In the genomic region with DNA sequence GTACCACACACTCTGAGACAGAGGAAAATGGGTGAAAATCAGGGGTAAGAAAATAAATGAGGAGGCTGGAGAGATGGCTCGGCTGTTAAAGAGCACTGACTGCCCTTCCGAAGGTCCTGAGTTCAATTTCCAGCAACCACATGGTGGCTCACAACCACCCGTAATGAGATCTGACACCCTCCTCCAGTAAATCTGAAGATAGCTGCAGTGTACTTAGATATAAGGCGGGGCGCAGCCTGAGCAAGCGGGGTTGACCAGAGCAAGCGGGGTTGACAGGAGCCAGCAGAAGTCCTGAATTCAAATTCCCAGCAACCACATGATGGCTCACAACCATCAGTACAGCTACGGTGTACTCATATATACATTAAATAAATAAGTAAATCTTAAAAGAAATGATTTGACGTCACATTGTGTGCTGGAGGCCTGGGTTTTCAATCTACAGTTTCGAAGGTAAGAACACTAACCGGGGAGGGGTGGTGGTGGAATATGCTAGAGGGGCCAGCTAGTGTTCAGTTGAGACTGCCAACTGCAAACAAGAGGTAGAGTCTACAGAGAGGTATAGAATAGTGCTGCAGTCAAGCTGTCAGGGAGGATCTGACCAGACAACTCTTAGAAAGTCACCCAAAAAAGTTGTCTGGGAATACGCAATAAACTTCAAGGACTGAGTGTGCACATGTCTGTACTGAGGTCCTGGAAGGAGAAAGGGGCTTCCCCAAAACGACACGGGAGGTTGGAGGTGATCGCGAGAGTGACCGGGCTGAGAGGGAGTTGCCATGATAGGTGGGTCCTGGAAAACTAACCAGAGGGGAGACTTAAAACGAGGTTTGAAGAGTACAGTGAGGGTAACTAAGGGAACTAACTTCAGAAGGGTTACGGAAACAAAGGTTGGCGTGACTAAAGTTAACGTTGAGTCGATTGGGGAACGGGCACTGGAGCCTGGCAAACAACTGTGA, we compare ENCODE assay signal across 8 mouse cellular contexts. TPM values are rescaled to one million over a fixed set of nuclear protein-coding genes. Genes with fewer than 3 reads are reported as not detected.
DNase-seq lines count a peak whose midpoint lies in the region; ATAC-seq and TF ChIP-seq lines count a peak whose summit lies in the region.

No protein-coding gene starts in this region.

- 0 out of 2 replicates have a peak, but pooled peaks cover 6% of the 10 kb centered on the region for H3K4me1 ChIP-seq in neural tube, embryonic 11.5 days (ENCODE audit: control insufficient read depth, insufficient read depth, low read length)
- 0 out of 2 replicates have a peak, but pooled peaks cover 3% of the 10 kb centered on the region for H3K4me1 ChIP-seq in lung, postnatal 0 days (ENCODE audit: insufficient read depth, low read depth, low read length)

- no peak for TF ChIP-seq CTCF in lung, postnatal 0 days (IDR thresholded peaks at IDR 0.05)

- H3K9ac ChIP-seq in neural tube, embryonic 11.5 days (ENCODE audit: low read length), result peak overlapping the region; percentile 77
- peak overlapping the region; percentile 77 for H3K9ac ChIP-seq in lung, postnatal 0 days (replicated peaks; ENCODE audit: low read depth)

- peak overlapping the region; percentile 61 for H3K4me2 ChIP-seq in neural tube, embryonic 11.5 days (ENCODE audit: low read depth)
- H3K4me2 ChIP-seq in lung, postnatal 0 days (replicated peaks; ENCODE audit: low read depth, low read length), result peak overlapping the region; percentile 78

- H3K4me3 ChIP-seq in neural tube, embryonic 11.5 days (ENCODE audit: low read depth, low read length), result peak overlapping the region; percentile 70
- peak overlapping the region; percentile 80 for H3K4me3 ChIP-seq in lung, postnatal 0 days (ENCODE audit: low read depth, low read length)

- H3K27me3 ChIP-seq in neural tube, embryonic 11.5 days (ENCODE audit: control insufficient read depth, insufficient read depth, low read length), result no peaks in the 10 kb centered on the region
- no peaks in the 10 kb centered on the region for H3K27me3 ChIP-seq in lung, postnatal 0 days (replicated peaks; ENCODE audit: insufficient read depth, low read length)

- no peak overlapping the region for H3K27ac ChIP-seq in neural tube, embryonic 11.5 days (ENCODE audit: low read depth, low read length)
- peak overlapping the region; percentile 75 for H3K27ac ChIP-seq in lung, postnatal 0 days (ENCODE audit: low read length)

- WGBS in neural tube, embryonic 11.5 days, result 39% methylated on average over 23 of the region's 23 CpGs
- whole genome bisulfite sequencing in lung, postnatal 0 days, result 30% methylated on average over 23 of the region's 23 CpGs

- peak; percentile 60 for DNase-seq in neural tube, embryonic 11.5 days (ENCODE audit: low spot score)
- no peak for DNase-seq in neural tube, embryonic 10.5 days (ENCODE audit: extremely low spot score, low spot score)
- DNase-seq in c-Kit-positive CD71-positive TER-119-positive erythroid progenitor cells, embryonic 14.5 days (ENCODE audit: low spot score), result peak; percentile 59
- DNase-seq in lung, postnatal 0 days (ENCODE audit: low spot score), result peak; percentile 89
- peak; percentile 58 for DNase-seq in yolk sac, embryonic 10.5 days (ENCODE audit: low spot score)
- no peak for DNase-seq in ovary, postnatal 10 days (ENCODE audit: low spot score)
- DNase-seq in gastrocnemius, postnatal 10 days, result no peak

- peaks cover 15% of the 10 kb centered on the region for H3K36me3 ChIP-seq in neural tube, embryonic 11.5 days (ENCODE audit: control insufficient read depth, insufficient read depth, low read length)
- H3K36me3 ChIP-seq in lung, postnatal 0 days (ENCODE audit: insufficient read depth, low read length), result peaks cover 13% of the 10 kb centered on the region; the same call in 1 of the 2 replicates

- H3K9me3 ChIP-seq in neural tube, embryonic 11.5 days (ENCODE audit: control insufficient read depth, low read length), result no peaks in the 10 kb centered on the region
- H3K9me3 ChIP-seq in lung, postnatal 0 days (ENCODE audit: low read length), result no peaks in the 10 kb centered on the region

- TF ChIP-seq EP300 in lung, postnatal 0 days (IDR thresholded peaks at IDR 0.05), result no peak

- ATAC-seq in neural tube, embryonic 11.5 days (ENCODE audit: insufficient read depth, low FRiP score, low TSS enrichment), result peak; percentile 60
- peak; percentile 10 to 61 for ATAC-seq in hematopoietic stem cell, adult 5-6 weeks (replicated peaks in 1 of 2; ENCODE audit: insufficient read depth in 1 of 2, low FRiP score in 2 of 2, low TSS enrichment in 1 of 2, low read depth in 1 of 2, poor library complexity in 2 of 2, severe bottlenecking in 2 of 2)
- peak; percentile 67 for ATAC-seq in lung, postnatal 0 days

RNA-seq across cellular contexts. Expression of gene Mars, which starts 0.8 kb away (rescaled TPM):
- polyA plus RNA-seq in neural tube, embryonic 11.5 days (2014; fragmentation: Nextera tagmentation; extraction: Ambion mirVana), result 164 and 166 TPM in 2 replicates
- total RNA-seq in hematopoietic stem cell, adult 5-6 weeks (2017), result 104 and 211 TPM in 2 replicates
- polyA plus RNA-seq in lung, postnatal 0 days (2015; fragmentation: Nextera tagmentation; extraction: Ambion mirVana), result 61.1 and 63.1 TPM in 2 replicates
- 10 to 100 TPM; 44.5 to 54.8 TPM for total RNA-seq in gastrocnemius, postnatal 10 days (2021)

RNA-seq across cellular contexts. Expression of gene Arhgap9, which starts 11.0 kb away (rescaled TPM):
- 1.1 and 1.8 TPM in 2 replicates for polyA plus RNA-seq in neural tube, embryonic 11.5 days (2014; fragmentation: Nextera tagmentation; extraction: Ambion mirVana)
- total RNA-seq in hematopoietic stem cell, adult 5-6 weeks (2017), result 29.5 and 43.7 TPM in 2 replicates
- polyA plus RNA-seq in lung, postnatal 0 days (2015; fragmentation: Nextera tagmentation; extraction: Ambion mirVana), result 8.5 TPM in 2 replicates
- 1 to 10 TPM; 1.1 to 2.3 TPM for total RNA-seq in gastrocnemius, postnatal 10 days (2021)

RNA-seq across cellular contexts. Expression of gene Mbd6, which starts 22.0 kb away (rescaled TPM):
- polyA plus RNA-seq in neural tube, embryonic 11.5 days (2014; fragmentation: Nextera tagmentation; extraction: Ambion mirVana), result 17.0 and 17.6 TPM in 2 replicates
- total RNA-seq in hematopoietic stem cell, adult 5-6 weeks (2017), result 5.9 and 6.3 TPM in 2 replicates
- polyA plus RNA-seq in lung, postnatal 0 days (2015; fragmentation: Nextera tagmentation; extraction: Ambion mirVana), result 13.5 and 14.2 TPM in 2 replicates
- 10 to 100 TPM; 18.7 to 28.9 TPM for total RNA-seq in gastrocnemius, postnatal 10 days (2021)

RNA-seq across cellular contexts. Expression of gene Gli1, which starts 31.0 kb away (rescaled TPM):
- 3.8 and 4.6 TPM in 2 replicates for polyA plus RNA-seq in neural tube, embryonic 11.5 days (2014; fragmentation: Nextera tagmentation; extraction: Ambion mirVana)
- total RNA-seq in hematopoietic stem cell, adult 5-6 weeks (2017), result not detected in 2 replicates
- 4.2 and 5.2 TPM in 2 replicates for polyA plus RNA-seq in lung, postnatal 0 days (2015; fragmentation: Nextera tagmentation; extraction: Ambion mirVana)
- 1 to 10 TPM; 3.3 to 6.8 TPM for total RNA-seq in gastrocnemius, postnatal 10 days (2021)

RNA-seq across cellular contexts. Expression of gene Inhbe, which starts 43.4 kb away (rescaled TPM):
- polyA plus RNA-seq in neural tube, embryonic 11.5 days (2014; fragmentation: Nextera tagmentation; extraction: Ambion mirVana), result not detected in 2 replicates
- total RNA-seq in hematopoietic stem cell, adult 5-6 weeks (2017), result 0.13 TPM in 1 of 2 replicates, not detected in the other
- not detected in 2 replicates for polyA plus RNA-seq in lung, postnatal 0 days (2015; fragmentation: Nextera tagmentation; extraction: Ambion mirVana)
- not detected for total RNA-seq in gastrocnemius, postnatal 10 days (2021)

Comparison
In these comparisons a context has a peak if more than half of its experiments do, and no peak if none do; other contexts are left out.
1. DNase-seq: peak in neural tube, embryonic 11.5 days (single experiment), c-Kit-positive CD71-positive TER-119-positive erythroid progenitor cells, embryonic 14.5 days (single experiment), lung, postnatal 0 days (single experiment) and yolk sac, embryonic 10.5 days (single experiment); none in neural tube, embryonic 10.5 days (single experiment), ovary, postnatal 10 days (single experiment) and gastrocnemius, postnatal 10 days (single experiment).
2. Peak in every context shown above with its lines, with median percentiles within 50 percentile points of each other: ATAC-seq.